Mouse (Mus musculus): ENCODE results near the gene Amz2. TPM values are rescaled to one million over a fixed set of nuclear protein-coding genes. Genes with fewer than 3 reads are reported as not detected.

Gene Amz2
- total RNA-seq, 2 experiments from 2014 or later = 54.0 to 63.0 TPM

DNA sequence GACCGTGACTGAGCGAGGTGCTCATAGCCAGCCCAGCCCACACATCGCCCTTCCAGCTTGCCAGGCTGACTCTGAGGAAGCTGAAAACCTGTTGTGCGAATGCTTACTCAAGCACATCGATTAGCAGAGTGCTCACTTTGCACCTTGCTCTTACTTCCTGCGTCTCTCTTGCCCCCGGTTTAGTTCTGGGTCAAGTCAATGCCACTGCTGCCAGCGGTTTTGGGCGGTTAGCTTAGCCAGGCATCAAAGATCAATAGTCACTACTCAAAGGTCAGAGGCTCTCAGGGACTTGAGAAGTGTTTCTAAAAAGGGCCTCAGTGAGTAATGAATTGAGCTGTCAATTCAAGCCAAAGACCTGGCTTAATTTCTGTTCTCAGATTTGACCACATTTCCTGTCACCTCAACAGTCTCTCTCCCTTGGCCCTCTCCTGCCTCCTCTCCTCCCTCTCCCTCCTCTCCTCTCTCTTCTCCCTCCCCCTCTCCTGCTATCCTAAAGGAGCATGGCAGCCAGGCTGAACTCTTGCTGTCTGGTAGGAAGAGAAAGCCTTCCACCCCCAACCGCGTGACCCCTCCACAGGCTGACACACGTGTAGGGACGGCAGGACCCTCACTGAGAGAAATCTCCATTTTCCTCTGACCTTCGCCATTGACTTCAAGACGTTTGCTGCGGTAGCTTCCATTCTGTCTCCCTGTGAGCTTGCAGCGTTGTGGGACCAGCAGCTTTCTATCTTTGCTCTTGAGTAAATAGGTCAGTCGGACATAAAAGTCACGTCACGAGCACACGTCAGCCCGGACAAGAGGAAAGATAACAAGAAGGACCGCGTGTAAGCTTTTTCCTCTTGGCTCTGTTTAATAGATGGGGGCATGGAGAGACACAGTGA, 69.4 kb downstream of the Amz2 start:
- no peak for DNase-seq

- no peak for DNase-seq
Observed at GRCm38 (mm10) chr11:109495771-109496474, 70.2 kb downstream of the Amz2 start.

GRCm38 (mm10) chr11:109496475-109496993, 70.8 kb downstream of the Amz2 start:
- no peak for DNase-seq

GRCm38 (mm10) chr11:109496996-109497714, 71.4 kb downstream of the Amz2 start:
- DNase-seq = no peak

DNA sequence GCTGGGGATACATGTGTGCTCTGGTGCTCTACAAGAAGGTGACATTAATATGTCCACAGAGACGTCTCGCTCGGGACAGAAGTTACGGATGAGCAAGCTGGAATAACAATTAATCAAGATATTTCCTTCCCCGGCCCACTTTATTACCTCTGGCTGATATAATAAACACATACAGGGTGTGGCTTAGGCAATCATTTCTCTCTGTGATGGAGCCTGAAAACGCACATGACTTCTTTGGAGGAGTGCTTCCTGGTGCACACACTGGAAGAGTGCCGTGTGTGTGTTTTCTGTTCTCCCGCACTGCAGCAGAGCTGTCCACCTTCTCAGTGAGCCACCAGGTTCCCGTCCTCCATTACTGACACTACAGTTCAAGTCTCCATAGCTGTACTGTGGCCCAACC, 72.2 kb downstream of the Amz2 start:
- no peak for DNase-seq

DNA sequence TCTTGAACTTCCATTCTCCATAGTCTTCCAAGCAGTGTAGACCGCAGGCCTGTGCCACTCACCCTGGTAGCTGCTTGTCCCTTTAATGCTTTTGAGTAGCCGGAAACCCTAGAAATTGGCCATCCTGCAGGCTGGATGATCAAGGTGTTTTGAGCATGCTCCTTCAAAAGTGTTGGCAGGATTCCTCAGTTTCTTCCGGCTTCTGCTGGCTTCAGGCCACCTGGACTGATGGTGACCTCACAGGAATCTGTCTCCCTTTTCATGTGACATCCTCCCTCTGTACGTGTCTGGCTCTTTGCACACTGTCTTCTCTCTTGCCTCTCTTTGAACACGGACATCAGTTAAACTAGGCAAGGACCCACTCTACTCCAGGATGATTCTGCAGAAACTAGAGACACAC, 74.5 kb downstream of the Amz2 start:
- DNase-seq = no peak

Small RNA genes within 50 kb of the gene (microRNA-seq; reads per million reads assigned to microRNA genes)
- 0 reads per million in 2 experiments for gene Gm25540 (ENCODE audit: borderline replicate concordance in 2 of 2)

Other genes with a start within 250 kb of the Amz2 start
- gene Rgs9, start 127.8 kb upstream of the Amz2 start, total RNA-seq (2021) = under 1 TPM in 1 of 2 experiments, not detected in 1; 0.19 TPM
- 10 to 100 TPM; 24.2 to 25.3 TPM for gene Gna13, start 63.1 kb upstream of the Amz2 start, total RNA-seq (2021)
- not detected for gene 9930022D16Rik, start 12.0 kb upstream of the Amz2 start, total RNA-seq (2021)
- gene Arsg, start 47.4 kb downstream of the Amz2 start, total RNA-seq (2021) = 1 to 10 TPM; 2.6 to 4.7 TPM
- 10 to 100 TPM in 1 of 2 experiments, 1 to 10 TPM in 1; 7.0 to 11.5 TPM for gene Slc16a6, start 47.7 kb downstream of the Amz2 start, total RNA-seq (2021)
- 10 to 100 TPM; 59.7 to 64.9 TPM for gene Wipi1, start 186.0 kb downstream of the Amz2 start, total RNA-seq (2021)
- 100 to 1,000 TPM; 136 to 142 TPM for gene Prkar1a, start 223.5 kb downstream of the Amz2 start, total RNA-seq (2021)

Measured in gastrocnemius, postnatal 25 days (tissue).